Mouse (Mus musculus) forebrain, embryonic 15.5 days (tissue): Measurements from ENCODE around the gene Rasa2. TPM values are rescaled to one million over a fixed set of nuclear protein-coding genes. Genes with fewer than 3 reads are reported as not detected.

Experiments used
- ATAC-seq: fragments of 200-750 bp; cut with Nextera tagmentation; replicated peaks from 2 replicates; pipeline ENCODE4 v1.8.0; 2017; ENCODE audit warnings: mild to moderate bottlenecking, moderate TSS enrichment, moderate library complexity
- H3K27ac ChIP-seq: fragments of 300-500 bp; sonication (generic); replicated peaks from 2 replicates; pipeline ENCODE4 v1.5.1; 2015; ENCODE audit warnings: mild to moderate bottlenecking, inconsistent platforms
- H3K27me3 ChIP-seq: fragments of 300-500 bp; sonication (generic); 2 replicates; pipeline ENCODE4 v1.6.1; 2015; ENCODE audit warnings: inconsistent platforms
- H3K36me3 ChIP-seq: fragments of 300-500 bp; sonication (generic); 2 replicates; pipeline ENCODE4 v1.6.1; 2015; ENCODE audit warnings: mild to moderate bottlenecking, inconsistent platforms
- H3K4me1 ChIP-seq: fragments of 300-500 bp; sonication (generic); 2 replicates; pipeline ENCODE4 v1.6.1; 2015; ENCODE audit warnings: inconsistent platforms
- H3K4me2 ChIP-seq: fragments of 300-500 bp; sonication (generic); replicated peaks from 2 replicates; pipeline ENCODE4 v1.6.1; 2015; ENCODE audit warnings: mild to moderate bottlenecking, inconsistent platforms
- H3K4me3 ChIP-seq: fragments of 300-500 bp; sonication (generic); 2 replicates; pipeline ENCODE4 v1.5.1; 2015; ENCODE audit warnings: mild to moderate bottlenecking, inconsistent platforms
- H3K9ac ChIP-seq: fragments of 300-500 bp; sonication (generic); replicated peaks from 2 replicates; pipeline ENCODE4 v1.6.1; 2015; ENCODE audit warnings: mild to moderate bottlenecking, inconsistent platforms
- H3K9me3 ChIP-seq: fragments of 300-500 bp; sonication (generic); 2 replicates; pipeline ENCODE4 v1.6.1; 2016; ENCODE audit warnings: inconsistent platforms
- WGBS: fragments of 180-500 bp; shearing (Covaris S2); methylation state at CpG from one replicate; pipeline ENCODE4 v1.1.7; 2015; ENCODE audit warnings: mixed read lengths; 5-methylcytosine and 5-hydroxymethylcytosine counted together
- polyA plus RNA-seq: library from polyadenylated mRNA; unstranded; fragments of >200 nt; fragmentation: Nextera tagmentation; extraction: Ambion mirVana; gene quantifications from 2 replicates; pipeline ENCODE4 v1.2.1, GENCODE M21; 2015

Gene Rasa2
- polyA plus RNA-seq, 1 experiment from 2014 or later: 18.8 TPM

GRCm38 (mm10) chr9:96636423-96637156 is 5.2 kb upstream of the Rasa2 start:
- Histone ChIP-seq H3K4me3 (no peak overlapping the region), H3K4me1 (peaks cover 3% of the 10 kb centered on the region; the same call in 1 of the 2 replicates), H3K9me3 (no peaks in the 10 kb centered on the region), H3K27ac (no peak overlapping the region), H3K4me2 (no peak overlapping the region), H3K9ac (no peak overlapping the region), H3K36me3 (no peaks in the 10 kb centered on the region), H3K27me3 (no peaks in the 10 kb centered on the region)
- no peak for ATAC-seq
- WGBS: 45% methylated on average over 9 of the region's 9 CpGs

- H3K36me3 ChIP-seq: no peaks in the 10 kb centered on the region
- no peak overlapping the region for H3K4me2 ChIP-seq
- H3K4me3 ChIP-seq: no peak overlapping the region
- 72% methylated on average over 3 of the region's 3 CpGs for WGBS
- no peak overlapping the region for H3K27ac ChIP-seq
- H3K9me3 ChIP-seq: no peaks in the 10 kb centered on the region
- H3K4me1 ChIP-seq: peaks cover 4% of the 10 kb centered on the region; the same call in 1 of the 2 replicates
- no peak for ATAC-seq
- no peak overlapping the region for H3K9ac ChIP-seq
- H3K27me3 ChIP-seq: no peaks in the 10 kb centered on the region
These were observed 4.5 kb upstream of the Rasa2 start for GRCm38 (mm10) chr9:96635899-96636298.

- no peaks in the 10 kb centered on the region for H3K9me3 ChIP-seq
- H3K4me3 ChIP-seq: no peak overlapping the region
- H3K4me2 ChIP-seq: no peak overlapping the region
- whole genome bisulfite sequencing: 72% methylated on average over 6 of the region's 6 CpGs
- no peak overlapping the region for H3K27ac ChIP-seq
- H3K9ac ChIP-seq: no peak overlapping the region
- H3K36me3 ChIP-seq: no peaks in the 10 kb centered on the region
- peaks cover 6% of the 10 kb centered on the region; the same call in 1 of the 2 replicates for H3K4me1 ChIP-seq
- ATAC-seq: no peak
- no peaks in the 10 kb centered on the region for H3K27me3 ChIP-seq
These were observed 3.8 kb upstream of the Rasa2 start for GRCm38 (mm10) chr9:96635176-96635575.

GRCm38 (mm10) chr9:96633771-96634170 is 2.4 kb upstream of the Rasa2 start:
- peaks cover 10% of the 10 kb centered on the region for H3K4me1 ChIP-seq
- no peaks in the 10 kb centered on the region for H3K27me3 ChIP-seq
- no peak overlapping the region for H3K4me3 ChIP-seq
- H3K4me2 ChIP-seq: no peak overlapping the region
- 79% methylated on average over 2 of the region's 2 CpGs for WGBS
- H3K9ac ChIP-seq: no peak overlapping the region
- ATAC-seq: no peak
- no peaks in the 10 kb centered on the region for H3K36me3 ChIP-seq
- H3K9me3 ChIP-seq: no peaks in the 10 kb centered on the region
- no peak overlapping the region for H3K27ac ChIP-seq

GRCm38 (mm10) chr9:96632756-96633155 is 1.3 kb upstream of the Rasa2 start:
- Histone ChIP-seq H3K36me3 (no peaks in the 10 kb centered on the region), H3K27ac (no peak overlapping the region), H3K4me3 (no peak overlapping the region), H3K4me2 (no peak overlapping the region), H3K9me3 (no peaks in the 10 kb centered on the region), H3K4me1 (peaks cover 10% of the 10 kb centered on the region), H3K9ac (no peak overlapping the region), H3K27me3 (no peaks in the 10 kb centered on the region)
- ATAC-seq: no peak
- 46% methylated on average over 7 of the region's 7 CpGs for WGBS

GRCm38 (mm10) chr9:96632073-96632690 is 765 bp upstream of the Rasa2 start:
- no peaks in the 10 kb centered on the region for H3K9me3 ChIP-seq
- WGBS: 60% methylated on average over 6 of the region's 6 CpGs
- H3K9ac ChIP-seq: no peak overlapping the region
- peak overlapping the region; percentile 79 for H3K4me2 ChIP-seq
- H3K4me3 ChIP-seq: peak overlapping the region; percentile 82
- H3K27me3 ChIP-seq: no peaks in the 10 kb centered on the region
- no peak for ATAC-seq
- no peak overlapping the region for H3K27ac ChIP-seq
- H3K4me1 ChIP-seq: peaks cover 10% of the 10 kb centered on the region
- H3K36me3 ChIP-seq: no peaks in the 10 kb centered on the region

GRCm38 (mm10) chr9:96630571-96631388 is 637 bp downstream of the Rasa2 start:
- Histone ChIP-seq H3K9me3 (no peaks in the 10 kb centered on the region), H3K9ac (peak overlapping the region; percentile 85), H3K27me3 (no peaks in the 10 kb centered on the region), H3K27ac (peak overlapping the region; percentile 94), H3K4me2 (peak overlapping the region; percentile 79), H3K4me3 (peak overlapping the region; percentile 82), H3K4me1 (peaks cover 10% of the 10 kb centered on the region), H3K36me3 (no peaks in the 10 kb centered on the region)
- peak; percentile 81 for ATAC-seq
- under 1% methylated on average over 90 of the region's 105 CpGs for WGBS

- 68% methylated on average over 4 of the region's 4 CpGs for WGBS
- no peak for ATAC-seq
- H3K9me3 ChIP-seq: no peaks in the 10 kb centered on the region
These were observed 2.3 kb downstream of the Rasa2 start for GRCm38 (mm10) chr9:96629151-96629550.

GRCm38 (mm10) chr9:96627557-96628085 is 3.8 kb downstream of the Rasa2 start:
- Histone ChIP-seq H3K4me3 (no peak overlapping the region), H3K27ac (no peak overlapping the region), H3K9ac (no peak overlapping the region), H3K36me3 (no peaks in the 10 kb centered on the region), H3K4me2 (no peak overlapping the region), H3K27me3 (no peaks in the 10 kb centered on the region), H3K9me3 (no peaks in the 10 kb centered on the region), H3K4me1 (peaks cover 10% of the 10 kb centered on the region)
- ATAC-seq: no peak
- 37% methylated on average over 5 of the region's 5 CpGs for WGBS

More at GRCm38 (mm10) chr9:96629151-96629550, 2.3 kb downstream of the Rasa2 start:
- Histone ChIP-seq H3K9ac (no peak overlapping the region), H3K27ac (no peak overlapping the region), H3K4me2 (no peak overlapping the region), H3K27me3 (no peaks in the 10 kb centered on the region), H3K4me3 (no peak overlapping the region), H3K36me3 (no peaks in the 10 kb centered on the region), H3K4me1 (peaks cover 10% of the 10 kb centered on the region)

- peaks cover 10% of the 10 kb centered on the region for H3K4me1 ChIP-seq
- H3K9me3 ChIP-seq: no peaks in the 10 kb centered on the region
- ATAC-seq: no peak
- no peak overlapping the region for H3K9ac ChIP-seq
- H3K36me3 ChIP-seq: no peaks in the 10 kb centered on the region
- H3K4me2 ChIP-seq: no peak overlapping the region
- H3K4me3 ChIP-seq: no peak overlapping the region
- no peaks in the 10 kb centered on the region for H3K27me3 ChIP-seq
- no peak overlapping the region for H3K27ac ChIP-seq
- WGBS: 77% methylated on average over 1 of the region's 1 CpGs
These were observed 4.4 kb downstream of the Rasa2 start for GRCm38 (mm10) chr9:96627042-96627441.

- no peaks in the 10 kb centered on the region for H3K9me3 ChIP-seq
- ATAC-seq: no peak
- H3K27me3 ChIP-seq: no peaks in the 10 kb centered on the region
- no peak overlapping the region for H3K9ac ChIP-seq
- 88% methylated on average over 4 of the region's 4 CpGs for WGBS
- H3K36me3 ChIP-seq: no peaks in the 10 kb centered on the region
- no peak overlapping the region for H3K27ac ChIP-seq
- H3K4me3 ChIP-seq: no peak overlapping the region
- H3K4me1 ChIP-seq: no peaks in the 10 kb centered on the region
- H3K4me2 ChIP-seq: no peak overlapping the region
These were observed 12.8 kb downstream of the Rasa2 start for GRCm38 (mm10) chr9:96618448-96619176.
